Mouse (Mus musculus): ENCODE measurements around the gene Crtc3.

DNA sequence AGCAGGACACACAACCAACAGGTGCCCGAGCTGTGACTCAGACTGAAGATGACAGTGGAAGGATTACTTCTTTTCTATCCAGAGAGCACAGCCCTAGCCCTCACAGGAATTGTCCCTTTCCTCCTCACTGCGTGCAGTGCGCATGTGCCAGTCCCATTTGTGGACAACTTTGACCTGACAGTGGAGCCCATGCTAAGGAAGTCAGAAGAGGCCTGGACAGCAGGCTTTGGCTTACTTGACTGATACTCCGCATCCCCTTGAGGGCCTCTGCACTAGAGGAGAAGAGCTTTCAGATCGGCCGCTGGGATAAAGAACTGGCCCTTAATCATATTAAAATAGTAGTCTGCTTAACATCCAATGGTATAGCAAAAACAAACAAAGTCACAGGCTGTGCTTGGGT is 17.8 kb downstream of the Crtc3 start:
- TF ChIP-seq CTCF (IDR thresholded peaks at IDR 0.05; ENCODE audit: borderline replicate concordance, insufficient read depth, low read depth, low read length), result no peak
- no peak for TF ChIP-seq POLR2A (IDR thresholded peaks at IDR 0.05; ENCODE audit: borderline replicate concordance, insufficient read depth, low read length)

All from cerebellum, adult 2 months (tissue).